Mouse (Mus musculus): Measurements from ENCODE around the gene Dnm3. TPM values are rescaled to one million over a fixed set of nuclear protein-coding genes. Genes with fewer than 3 reads are reported as not detected.

Dnm3 gene
- polyA plus RNA-seq, 1 experiment from 2014 or later = 94.2 TPM

GRCm38 (mm10) chr1:162162249-162162648, 315.6 kb downstream of the Dnm3 start:
- Histone ChIP-seq H3K9me3 (ENCODE audit: control insufficient read depth, low read length) (no peaks in the 10 kb centered on the region), H3K27me3 (ENCODE audit: control insufficient read depth, insufficient read depth, low read length) (no peaks in the 10 kb centered on the region), H3K4me2 (ENCODE audit: low read depth, low read length) (no peak overlapping the region), H3K4me3 (ENCODE audit: low read depth, low read length) (no peak overlapping the region), H3K9ac (replicated peaks; ENCODE audit: low read depth, low read length) (no peak overlapping the region), H3K27ac (ENCODE audit: low read depth, low read length) (no peak overlapping the region), H3K36me3 (ENCODE audit: control insufficient read depth, insufficient read depth, low read length) (no peaks in the 10 kb centered on the region), H3K4me1 (ENCODE audit: control insufficient read depth, insufficient read depth, low read length) (no peaks in the 10 kb centered on the region)
- 26% methylated on average over 5 of the region's 5 CpGs for WGBS
- ATAC-seq (ENCODE audit: low read depth) = no peak

GRCm38 (mm10) chr1:162160718-162161117, 317.1 kb downstream of the Dnm3 start:
- no peak for ATAC-seq (ENCODE audit: low read depth)
- Histone ChIP-seq H3K27me3 (ENCODE audit: control insufficient read depth, insufficient read depth, low read length) (no peaks in the 10 kb centered on the region), H3K4me3 (ENCODE audit: low read depth, low read length) (no peak overlapping the region), H3K9ac (replicated peaks; ENCODE audit: low read depth, low read length) (no peak overlapping the region), H3K27ac (ENCODE audit: low read depth, low read length) (no peak overlapping the region), H3K36me3 (ENCODE audit: control insufficient read depth, insufficient read depth, low read length) (no peaks in the 10 kb centered on the region), H3K9me3 (ENCODE audit: control insufficient read depth, low read length) (no peaks in the 10 kb centered on the region), H3K4me2 (ENCODE audit: low read depth, low read length) (no peak overlapping the region), H3K4me1 (ENCODE audit: control insufficient read depth, insufficient read depth, low read length) (no peaks in the 10 kb centered on the region)
- 83% methylated on average over 1 of the region's 1 CpGs for WGBS

- H3K27me3 ChIP-seq (ENCODE audit: control insufficient read depth, insufficient read depth, low read length) = no peaks in the 10 kb centered on the region
- no peak overlapping the region for H3K4me2 ChIP-seq (ENCODE audit: low read depth, low read length)
- H3K4me3 ChIP-seq (ENCODE audit: low read depth, low read length) = no peak overlapping the region
- H3K36me3 ChIP-seq (ENCODE audit: control insufficient read depth, insufficient read depth, low read length) = no peaks in the 10 kb centered on the region
- H3K9ac ChIP-seq (replicated peaks; ENCODE audit: low read depth, low read length) = no peak overlapping the region
- ATAC-seq (ENCODE audit: low read depth) = no peak
- no peaks in the 10 kb centered on the region for H3K9me3 ChIP-seq (ENCODE audit: control insufficient read depth, low read length)
- H3K27ac ChIP-seq (ENCODE audit: low read depth, low read length) = no peak overlapping the region
- H3K4me1 ChIP-seq (ENCODE audit: control insufficient read depth, insufficient read depth, low read length) = no peaks in the 10 kb centered on the region
- WGBS = 87% methylated on average over 2 of the region's 2 CpGs
These were observed 319.3 kb downstream of the Dnm3 start for GRCm38 (mm10) chr1:162158486-162158885.

- Histone ChIP-seq H3K27me3 (ENCODE audit: control insufficient read depth, insufficient read depth, low read length) (no peaks in the 10 kb centered on the region), H3K27ac (ENCODE audit: low read depth, low read length) (no peak overlapping the region), H3K4me2 (ENCODE audit: low read depth, low read length) (no peak overlapping the region), H3K9ac (replicated peaks; ENCODE audit: low read depth, low read length) (no peak overlapping the region), H3K4me1 (ENCODE audit: control insufficient read depth, insufficient read depth, low read length) (no peaks in the 10 kb centered on the region), H3K4me3 (ENCODE audit: low read depth, low read length) (no peak overlapping the region), H3K9me3 (ENCODE audit: control insufficient read depth, low read length) (no peaks in the 10 kb centered on the region), H3K36me3 (ENCODE audit: control insufficient read depth, insufficient read depth, low read length) (no peaks in the 10 kb centered on the region)
- 95% methylated on average over 5 of the region's 5 CpGs for WGBS
- ATAC-seq (ENCODE audit: low read depth) = no peak
These were observed 320.2 kb downstream of the Dnm3 start for GRCm38 (mm10) chr1:162157659-162158058.

- Histone ChIP-seq H3K4me1 (ENCODE audit: control insufficient read depth, insufficient read depth, low read length) (no peaks in the 10 kb centered on the region), H3K4me2 (ENCODE audit: low read depth, low read length) (no peak overlapping the region), H3K9me3 (ENCODE audit: control insufficient read depth, low read length) (no peaks in the 10 kb centered on the region), H3K9ac (replicated peaks; ENCODE audit: low read depth, low read length) (no peak overlapping the region), H3K27ac (ENCODE audit: low read depth, low read length) (no peak overlapping the region), H3K27me3 (ENCODE audit: control insufficient read depth, insufficient read depth, low read length) (no peaks in the 10 kb centered on the region), H3K4me3 (ENCODE audit: low read depth, low read length) (no peak overlapping the region), H3K36me3 (ENCODE audit: control insufficient read depth, insufficient read depth, low read length) (no peaks in the 10 kb centered on the region)
- ATAC-seq (ENCODE audit: low read depth) = no peak
- 88% methylated on average over 5 of the region's 5 CpGs for WGBS
These were observed 321.0 kb downstream of the Dnm3 start for GRCm38 (mm10) chr1:162156873-162157272.

GRCm38 (mm10) chr1:162155546-162155945, 322.3 kb downstream of the Dnm3 start:
- no peak overlapping the region for H3K9ac ChIP-seq (replicated peaks; ENCODE audit: low read depth, low read length)
- no peak for ATAC-seq (ENCODE audit: low read depth)
- no peak overlapping the region for H3K27ac ChIP-seq (ENCODE audit: low read depth, low read length)
- WGBS = 93% methylated on average over 3 of the region's 3 CpGs
- no peak overlapping the region for H3K4me3 ChIP-seq (ENCODE audit: low read depth, low read length)
- no peak overlapping the region for H3K4me2 ChIP-seq (ENCODE audit: low read depth, low read length)
- no peaks in the 10 kb centered on the region for H3K4me1 ChIP-seq (ENCODE audit: control insufficient read depth, insufficient read depth, low read length)
- no peaks in the 10 kb centered on the region for H3K27me3 ChIP-seq (ENCODE audit: control insufficient read depth, insufficient read depth, low read length)
- H3K36me3 ChIP-seq (ENCODE audit: control insufficient read depth, insufficient read depth, low read length) = no peaks in the 10 kb centered on the region
- no peaks in the 10 kb centered on the region for H3K9me3 ChIP-seq (ENCODE audit: control insufficient read depth, low read length)

- Histone ChIP-seq H3K9ac (replicated peaks; ENCODE audit: low read depth, low read length) (no peak overlapping the region), H3K4me3 (ENCODE audit: low read depth, low read length) (no peak overlapping the region), H3K4me2 (ENCODE audit: low read depth, low read length) (no peak overlapping the region), H3K27me3 (ENCODE audit: control insufficient read depth, insufficient read depth, low read length) (no peaks in the 10 kb centered on the region), H3K4me1 (ENCODE audit: control insufficient read depth, insufficient read depth, low read length) (no peaks in the 10 kb centered on the region), H3K9me3 (ENCODE audit: control insufficient read depth, low read length) (no peaks in the 10 kb centered on the region), H3K27ac (ENCODE audit: low read depth, low read length) (no peak overlapping the region), H3K36me3 (ENCODE audit: control insufficient read depth, insufficient read depth, low read length) (no peaks in the 10 kb centered on the region)
- no peak for ATAC-seq (ENCODE audit: low read depth)
- WGBS = 62% methylated on average over 5 of the region's 5 CpGs
These were observed 324.7 kb downstream of the Dnm3 start for GRCm38 (mm10) chr1:162153118-162153517.

- H3K4me3 ChIP-seq (ENCODE audit: low read depth, low read length) = no peak overlapping the region
- no peaks in the 10 kb centered on the region for H3K9me3 ChIP-seq (ENCODE audit: control insufficient read depth, low read length)
- H3K9ac ChIP-seq (replicated peaks; ENCODE audit: low read depth, low read length) = no peak overlapping the region
- no peak overlapping the region for H3K4me2 ChIP-seq (ENCODE audit: low read depth, low read length)
- ATAC-seq (ENCODE audit: low read depth) = no peak
- H3K4me1 ChIP-seq (ENCODE audit: control insufficient read depth, insufficient read depth, low read length) = no peaks in the 10 kb centered on the region
- H3K27ac ChIP-seq (ENCODE audit: low read depth, low read length) = no peak overlapping the region
- WGBS = 87% methylated on average over 3 of the region's 3 CpGs
- H3K36me3 ChIP-seq (ENCODE audit: control insufficient read depth, insufficient read depth, low read length) = no peaks in the 10 kb centered on the region
- no peaks in the 10 kb centered on the region for H3K27me3 ChIP-seq (ENCODE audit: control insufficient read depth, insufficient read depth, low read length)
These were observed 328.1 kb downstream of the Dnm3 start for GRCm38 (mm10) chr1:162149730-162150129.

- Histone ChIP-seq H3K4me1 (ENCODE audit: control insufficient read depth, insufficient read depth, low read length) (no peaks in the 10 kb centered on the region), H3K9ac (replicated peaks; ENCODE audit: low read depth, low read length) (no peak overlapping the region), H3K36me3 (ENCODE audit: control insufficient read depth, insufficient read depth, low read length) (no peaks in the 10 kb centered on the region), H3K9me3 (ENCODE audit: control insufficient read depth, low read length) (no peaks in the 10 kb centered on the region), H3K4me3 (ENCODE audit: low read depth, low read length) (no peak overlapping the region), H3K4me2 (ENCODE audit: low read depth, low read length) (no peak overlapping the region), H3K27me3 (ENCODE audit: control insufficient read depth, insufficient read depth, low read length) (no peaks in the 10 kb centered on the region), H3K27ac (ENCODE audit: low read depth, low read length) (no peak overlapping the region)
- WGBS = 94% methylated on average over 3 of the region's 3 CpGs
- no peak for ATAC-seq (ENCODE audit: low read depth)
These were observed 330.3 kb downstream of the Dnm3 start for GRCm38 (mm10) chr1:162147554-162147953.

- Histone ChIP-seq H3K27me3 (ENCODE audit: control insufficient read depth, insufficient read depth, low read length) (no peaks in the 10 kb centered on the region), H3K36me3 (ENCODE audit: control insufficient read depth, insufficient read depth, low read length) (no peaks in the 10 kb centered on the region), H3K27ac (ENCODE audit: low read depth, low read length) (no peak overlapping the region), H3K4me3 (ENCODE audit: low read depth, low read length) (no peak overlapping the region), H3K4me1 (ENCODE audit: control insufficient read depth, insufficient read depth, low read length) (no peaks in the 10 kb centered on the region), H3K4me2 (ENCODE audit: low read depth, low read length) (no peak overlapping the region), H3K9ac (replicated peaks; ENCODE audit: low read depth, low read length) (no peak overlapping the region), H3K9me3 (ENCODE audit: control insufficient read depth, low read length) (no peaks in the 10 kb centered on the region)
- 74% methylated on average over 5 of the region's 6 CpGs for WGBS
- no peak for ATAC-seq (ENCODE audit: low read depth)
These were observed 332.1 kb downstream of the Dnm3 start for GRCm38 (mm10) chr1:162145748-162146147.
